Mouse (Mus musculus): ENCODE results near the gene Art3.

The Art3 gene

GRCm38 (mm10) chr5:92331635-92332338 is at the start of gene Art3:
Gene Art3, plus strand, starts transcription at chr5:92331827.
- DNase-seq = no peak

- DNase-seq = no peak
Measured at GRCm38 (mm10) chr5:92282571-92282970, 49.1 kb upstream of the Art3 start.

- DNase-seq = no peak
Measured at GRCm38 (mm10) chr5:92283107-92283506, 48.5 kb upstream of the Art3 start.

DNA sequence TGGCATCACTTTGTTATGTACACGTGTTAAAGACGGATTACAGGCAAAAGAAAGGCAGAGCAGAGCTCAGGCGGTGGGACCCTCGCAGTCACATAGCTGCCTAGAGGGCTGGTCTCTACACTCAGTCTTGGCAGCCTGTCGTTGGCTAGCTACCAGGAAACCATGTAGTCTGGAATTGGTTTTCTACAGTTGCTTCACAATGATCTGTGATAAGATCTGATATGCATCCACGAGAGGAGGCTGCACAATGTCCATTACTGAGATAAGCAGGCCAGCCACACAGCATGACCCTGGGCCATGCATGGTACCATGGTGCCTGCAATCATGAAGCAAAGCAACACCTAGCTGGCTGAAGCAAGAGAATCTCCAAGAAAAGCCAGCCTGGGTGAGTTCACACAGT is 43.8 kb upstream of the Art3 start:
- no peak for DNase-seq

GRCm38 (mm10) chr5:92291652-92292414 is 39.8 kb upstream of the Art3 start:
- DNase-seq = no peak

DNA sequence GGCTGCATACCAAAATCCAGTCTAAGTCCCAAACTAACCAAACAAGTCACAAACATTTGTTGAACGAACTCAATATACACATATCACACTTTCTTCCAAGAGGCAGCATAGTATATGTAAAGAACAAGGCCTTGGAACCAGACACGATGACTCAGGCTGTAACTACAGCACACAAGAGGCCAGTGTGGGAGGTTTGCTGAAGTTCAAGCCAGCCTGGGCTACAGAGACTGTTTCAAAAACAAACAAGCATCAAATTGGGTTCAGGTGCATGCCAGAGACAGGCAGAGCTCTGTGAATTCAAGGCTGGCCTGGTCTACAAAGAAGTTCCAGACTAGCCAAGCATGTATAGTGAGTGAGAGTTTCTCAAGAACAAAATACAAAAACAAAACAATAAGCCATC is 37.1 kb upstream of the Art3 start:
- no peak for DNase-seq

GRCm38 (mm10) chr5:92302149-92302840 is 29.3 kb upstream of the Art3 start:
- no peak for DNase-seq

GRCm38 (mm10) chr5:92304291-92304690 is 27.3 kb upstream of the Art3 start:
- no peak for DNase-seq

DNA sequence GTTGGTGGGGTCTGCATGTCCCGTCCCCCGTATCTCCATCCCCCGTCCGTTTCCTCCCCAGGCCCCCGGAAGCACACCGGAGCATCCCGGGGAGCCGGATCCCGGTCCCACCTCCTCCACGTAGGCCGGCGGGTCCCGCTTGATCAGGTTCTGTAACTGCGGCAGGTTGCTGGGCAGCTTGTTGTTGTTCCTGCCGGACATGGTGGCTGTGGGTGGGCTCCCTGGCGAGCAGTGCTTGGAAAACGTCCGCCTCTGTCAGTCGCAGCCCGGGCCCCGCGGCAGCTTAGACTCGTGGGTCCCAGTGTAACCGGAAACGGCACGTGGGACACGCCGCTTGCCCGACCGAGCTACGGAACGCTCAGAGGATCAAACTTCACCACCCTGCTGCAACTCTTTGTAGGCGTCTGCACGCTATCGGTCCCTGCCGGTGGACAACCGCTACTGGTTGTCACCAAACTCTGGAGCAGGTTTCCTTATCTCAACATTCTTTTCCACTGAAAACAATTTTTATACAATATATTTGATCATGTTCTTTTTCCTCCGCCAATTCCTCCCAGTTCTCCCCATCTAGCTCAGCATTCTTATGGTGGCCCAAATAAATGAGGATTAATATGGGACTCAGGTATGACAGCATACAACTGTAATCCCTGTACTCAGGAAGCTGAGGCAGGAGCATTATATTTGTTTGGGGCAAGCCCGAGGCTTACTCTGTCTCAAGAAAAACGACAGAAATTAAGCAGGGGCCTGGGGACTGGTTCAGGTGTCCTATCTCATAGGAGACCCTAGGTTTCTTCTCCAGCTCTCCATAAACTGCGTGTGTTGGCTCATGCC is 21.7 kb upstream of the Art3 start, which contains the start of gene Sdad1:
TSS of gene Sdad1 (minus strand) at position 799 of the 831 bp plus-strand sequence.
- DNase-seq = peak; percentile 91

DNA sequence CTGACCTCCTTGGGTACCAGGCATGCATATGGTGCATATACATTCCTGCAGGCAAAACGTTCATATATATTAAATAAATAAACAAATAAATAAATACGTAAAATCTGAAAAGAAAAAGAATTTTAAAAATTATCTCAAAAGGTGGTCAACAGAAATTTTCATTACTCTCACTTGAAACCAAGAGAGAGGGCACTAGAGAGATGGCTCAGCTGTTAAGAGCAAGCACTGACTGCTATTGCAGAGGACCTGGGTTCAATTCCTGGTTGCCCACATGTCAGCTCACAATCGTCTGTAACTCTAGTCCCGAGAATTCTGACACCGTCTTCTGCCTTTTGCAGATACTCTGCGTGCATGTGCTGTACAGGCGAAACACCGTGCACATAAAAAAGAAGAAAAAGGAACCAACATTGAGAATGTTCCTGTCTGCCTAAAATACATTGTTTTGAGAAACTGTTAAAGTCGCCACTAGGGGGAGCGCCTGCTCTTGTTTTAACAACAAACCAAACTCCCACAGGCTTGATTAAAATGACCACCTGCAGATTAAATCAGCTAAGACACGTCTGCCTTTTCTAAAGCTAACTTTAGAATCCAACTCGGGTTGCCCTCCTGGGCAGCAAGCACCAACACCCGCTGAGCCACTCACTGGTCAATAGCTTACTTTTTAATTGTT is 19.4 kb upstream of the Art3 start:
- peak; percentile 92 for DNase-seq

- no peak for DNase-seq
Measured at GRCm38 (mm10) chr5:92313776-92314175, 17.9 kb upstream of the Art3 start.

DNA sequence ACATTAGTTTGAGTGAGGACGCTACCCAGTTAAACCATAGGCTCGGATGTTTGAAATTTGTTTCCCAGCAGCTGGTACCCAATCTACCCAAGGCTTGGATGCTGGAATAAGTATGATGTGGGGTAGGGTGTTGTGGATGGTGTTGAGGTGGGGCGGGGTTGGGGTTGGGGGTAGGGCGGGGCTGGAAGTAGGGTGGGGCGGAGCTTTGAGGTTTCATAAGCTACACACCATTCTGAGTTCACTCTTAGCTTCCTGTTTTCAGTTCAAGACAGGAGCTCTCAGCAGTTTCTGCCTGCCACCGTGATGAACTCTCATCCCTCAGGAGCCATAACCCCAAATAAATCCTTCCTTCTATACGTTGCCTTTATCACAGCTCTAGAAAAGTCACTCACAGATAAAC is 13.5 kb upstream of the Art3 start:
- no peak for DNase-seq

DNA sequence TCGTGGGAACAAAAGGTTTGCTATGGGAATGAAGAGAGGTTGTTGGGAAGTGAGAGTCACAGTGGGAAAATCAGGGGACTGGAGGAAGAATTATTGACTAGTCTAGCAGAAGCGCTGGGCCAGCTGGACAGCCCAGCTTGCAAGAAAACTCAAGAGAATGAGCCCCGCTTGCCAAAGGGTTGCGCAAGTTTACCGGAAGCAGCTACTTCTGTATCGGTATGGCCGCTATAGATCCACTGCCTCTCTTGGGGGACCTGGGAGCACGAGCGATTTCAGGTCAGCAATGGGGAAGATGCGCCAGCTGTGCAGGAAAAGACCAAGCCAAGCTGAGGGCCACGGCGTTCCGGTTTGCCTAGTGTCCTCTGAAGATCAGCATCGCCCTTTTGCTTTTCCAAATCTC is 13.0 kb upstream of the Art3 start:
- DNase-seq = no peak

DNA sequence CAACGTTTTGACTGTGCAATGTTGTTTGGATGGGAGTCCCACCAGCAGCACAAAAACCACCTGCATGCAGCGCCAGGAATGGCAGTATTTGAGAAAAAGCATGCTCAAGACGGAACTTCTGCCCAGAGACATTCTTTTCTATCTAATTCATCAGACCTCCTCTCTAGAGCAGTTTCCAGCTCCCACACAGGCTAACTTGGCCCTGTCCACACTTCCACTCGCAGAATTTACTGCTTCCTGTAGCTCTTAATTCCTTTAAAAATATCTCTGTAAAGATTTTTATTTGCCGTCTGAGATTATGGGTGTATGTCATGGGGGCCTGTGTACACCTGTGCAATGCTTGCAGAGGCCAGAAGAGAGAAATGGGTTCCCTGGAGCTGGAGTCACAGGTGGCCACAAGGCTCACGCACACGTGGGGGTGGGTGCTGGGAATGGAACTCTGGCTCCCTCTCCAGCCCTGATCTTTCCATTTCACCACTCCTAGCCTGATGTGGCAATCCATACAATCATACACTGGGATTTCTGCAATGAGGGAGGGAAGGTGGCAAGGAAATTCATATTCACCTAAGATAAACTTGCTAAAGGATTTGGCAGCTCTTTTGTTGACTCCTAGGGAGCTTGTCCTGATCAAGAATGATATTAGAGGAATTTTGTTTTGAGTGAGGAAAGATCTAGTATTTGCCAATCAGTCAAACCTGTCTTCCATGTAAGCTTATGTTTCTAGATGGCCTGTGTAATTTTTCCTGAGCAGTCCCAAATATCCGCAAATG is 9.8 kb upstream of the Art3 start:
- no peak for DNase-seq

GRCm38 (mm10) chr5:92322612-92323011 is 9.0 kb upstream of the Art3 start:
- no peak for DNase-seq

- no peak for DNase-seq
Measured at GRCm38 (mm10) chr5:92323264-92323663, 8.4 kb upstream of the Art3 start.

- DNase-seq = no peak
Measured at GRCm38 (mm10) chr5:92327367-92327766, 4.3 kb upstream of the Art3 start.

GRCm38 (mm10) chr5:92327929-92328328 is 3.7 kb upstream of the Art3 start, which contains the start of gene Cxcl9:
Gene Cxcl9, minus strand, starts transcription at chr5:92328079.
- DNase-seq = no peak

DNA sequence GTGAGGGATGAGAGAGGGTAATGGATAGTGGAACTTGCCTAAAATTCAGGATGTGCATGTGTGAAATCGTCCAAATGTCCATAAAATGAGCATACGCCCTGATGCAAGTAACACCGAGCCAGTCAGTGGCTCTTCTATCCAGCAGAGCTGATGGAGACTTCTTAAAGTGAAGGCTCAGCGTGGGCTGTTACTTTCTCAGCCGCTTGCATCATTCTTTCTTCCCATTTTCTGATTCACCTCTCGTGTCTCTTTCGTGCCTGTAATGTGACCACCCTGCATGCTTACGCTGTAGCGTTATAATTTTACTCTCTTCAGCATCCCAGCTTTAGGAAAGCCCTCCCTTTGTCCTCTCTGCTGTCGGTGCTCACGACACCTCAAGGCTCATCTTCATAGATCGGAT is 505 bp upstream of the Art3 start:
- DNase-seq = no peak

DNA sequence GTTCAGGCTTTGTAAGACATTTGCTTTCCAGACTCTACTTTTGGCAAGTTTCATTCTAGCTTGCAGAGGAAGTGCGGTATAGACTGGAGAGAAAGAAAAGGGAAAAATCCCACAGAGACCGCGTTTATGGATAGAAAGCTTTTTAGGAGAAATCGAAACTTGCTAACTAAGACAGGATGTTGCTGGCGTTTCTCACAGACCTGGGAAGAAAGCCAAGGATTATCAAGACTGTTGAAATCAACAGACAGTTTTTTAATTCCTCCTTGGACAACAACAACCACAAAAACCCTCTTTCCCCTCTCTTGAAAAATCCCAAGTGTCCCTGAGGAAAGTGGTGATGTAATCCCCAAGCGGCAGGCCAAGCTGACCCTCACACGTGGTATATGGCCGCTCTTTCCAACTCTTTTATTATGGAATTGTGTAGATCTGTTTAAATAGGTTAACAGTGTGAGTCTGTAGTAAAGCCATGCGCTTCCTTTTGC is 773 bp downstream of the Art3 start:
- no peak for DNase-seq

- DNase-seq = no peak
Measured at GRCm38 (mm10) chr5:92336743-92337142, 5.1 kb downstream of the Art3 start.
